Mouse (Mus musculus) granulocyte monocyte progenitor cell, adult 5-6 weeks (primary cell): Measurements from ENCODE around the gene Zfp213. TPM values are rescaled to one million over a fixed set of nuclear protein-coding genes. Genes with fewer than 3 reads are reported as not detected.
A peak's percentile ranks its signal among the peaks of the same experiment; 100 is the strongest.

Source experiments
- ATAC-seq: replicated peaks from 2 replicates; pipeline ENCODE4 v1.8.0; 2016; ENCODE audit warnings: mild to moderate bottlenecking, moderate TSS enrichment, inconsistent platforms; ENCODE audit not compliant: poor library complexity, severe bottlenecking
- total RNA-seq, 2 experiments: library from RNA; stranded (forward) in 1 of 2; stranded (reverse) in 1 of 2; fragments of 200-712, 200-1000 nt in 1 of 2; fragments of >200 nt in 1 of 2; fragmentation: Nextera tagmentation in 1 of 2; gene quantifications; 2 replicates each; pipeline ENCODE4 v1.2.3; 2014 to 2017

Zfp213 gene
- total RNA-seq, 2 experiments from 2014 or later: 4.9 to 9.7 TPM

GRCm38 (mm10) chr17:23518701-23519423 is 45.2 kb downstream of the Zfp213 start:
- ATAC-seq: peak; percentile 27

Other genes with a start within 250 kb of the Zfp213 start
- gene Vmn2r115, start 220.5 kb downstream of the Zfp213 start, total RNA-seq (2014; fragmentation: Nextera tagmentation): not detected in 2 replicates
- gene Vmn2r115, start 220.5 kb downstream of the Zfp213 start, total RNA-seq (2017): not detected in 2 replicates
- gene Vmn2r116, start 179.6 kb downstream of the Zfp213 start, total RNA-seq (2014; fragmentation: Nextera tagmentation): not detected in 2 replicates
- gene Vmn2r116, start 179.6 kb downstream of the Zfp213 start, total RNA-seq (2017): not detected in 2 replicates
- not detected in 2 replicates for gene Vmn2r117, start 84.5 kb downstream of the Zfp213 start, total RNA-seq (2014; fragmentation: Nextera tagmentation)
- not detected in 2 replicates for gene Vmn2r117, start 84.5 kb downstream of the Zfp213 start, total RNA-seq (2017)
- 1.7 and 2.2 TPM in 2 replicates for gene Zfp13, start 35.2 kb upstream of the Zfp213 start, total RNA-seq (2014; fragmentation: Nextera tagmentation)
- 0.46 and 0.56 TPM in 2 replicates for gene Zfp13, start 35.2 kb upstream of the Zfp213 start, total RNA-seq (2017)
- gene Zscan10, start 36.6 kb upstream of the Zfp213 start, total RNA-seq (2014; fragmentation: Nextera tagmentation): not detected in 2 replicates
- not detected in 2 replicates for gene Zscan10, start 36.6 kb upstream of the Zfp213 start, total RNA-seq (2017)
- gene Mmp25, start 81.0 kb upstream of the Zfp213 start, total RNA-seq (2014; fragmentation: Nextera tagmentation): not detected in 2 replicates
- 0.47 and 0.57 TPM in 2 replicates for gene Mmp25, start 81.0 kb upstream of the Zfp213 start, total RNA-seq (2017)
- gene Bicdl2, start 96.3 kb upstream of the Zfp213 start, total RNA-seq (2014; fragmentation: Nextera tagmentation): not detected in 2 replicates
- gene Bicdl2, start 96.3 kb upstream of the Zfp213 start, total RNA-seq (2017): not detected in 2 replicates
- gene Hcfc1r1, start 109.4 kb upstream of the Zfp213 start, total RNA-seq (2014; fragmentation: Nextera tagmentation): 48.9 and 51.5 TPM in 2 replicates
- 13.5 and 16.6 TPM in 2 replicates for gene Hcfc1r1, start 109.4 kb upstream of the Zfp213 start, total RNA-seq (2017)
- 49.8 and 50.2 TPM in 2 replicates for gene Thoc6, start 109.6 kb upstream of the Zfp213 start, total RNA-seq (2014; fragmentation: Nextera tagmentation)
- 37.1 and 39.3 TPM in 2 replicates for gene Thoc6, start 109.6 kb upstream of the Zfp213 start, total RNA-seq (2017)
- 5.1 and 7.8 TPM in 2 replicates for gene Tnfrsf12a, start 113.2 kb upstream of the Zfp213 start, total RNA-seq (2014; fragmentation: Nextera tagmentation)
- 4.7 and 7.7 TPM in 2 replicates for gene Tnfrsf12a, start 113.2 kb upstream of the Zfp213 start, total RNA-seq (2017)
- gene Cldn6, start 115.0 kb upstream of the Zfp213 start, total RNA-seq (2014; fragmentation: Nextera tagmentation): 0.67 TPM in 1 of 2 replicates, not detected in the other
- gene Cldn6, start 115.0 kb upstream of the Zfp213 start, total RNA-seq (2017): not detected in 2 replicates
- gene Cldn9, start 119.8 kb upstream of the Zfp213 start, total RNA-seq (2014; fragmentation: Nextera tagmentation): not detected in 2 replicates
- gene Cldn9, start 119.8 kb upstream of the Zfp213 start, total RNA-seq (2017): not detected in 2 replicates
- gene 1520401A03Rik, start 158.5 kb upstream of the Zfp213 start, total RNA-seq (2014; fragmentation: Nextera tagmentation): not detected in 2 replicates
- gene 1520401A03Rik, start 158.5 kb upstream of the Zfp213 start, total RNA-seq (2017): not detected in 2 replicates
- gene Pkmyt1, start 162.1 kb upstream of the Zfp213 start, total RNA-seq (2014; fragmentation: Nextera tagmentation): 63.7 and 86.7 TPM in 2 replicates
- 22.0 and 24.3 TPM in 2 replicates for gene Pkmyt1, start 162.1 kb upstream of the Zfp213 start, total RNA-seq (2017)
- 0.69 and 2.4 TPM in 2 replicates for gene Paqr4, start 176.6 kb upstream of the Zfp213 start, total RNA-seq (2014; fragmentation: Nextera tagmentation)
- gene Paqr4, start 176.6 kb upstream of the Zfp213 start, total RNA-seq (2017): 2.2 and 2.5 TPM in 2 replicates
- not detected in 2 replicates for gene Kremen2, start 181.6 kb upstream of the Zfp213 start, total RNA-seq (2014; fragmentation: Nextera tagmentation)
- gene Kremen2, start 181.6 kb upstream of the Zfp213 start, total RNA-seq (2017): not detected in 2 replicates
- 10.3 and 17.5 TPM in 2 replicates for gene Flywch1, start 207.4 kb upstream of the Zfp213 start, total RNA-seq (2014; fragmentation: Nextera tagmentation)
- 15.2 and 22.4 TPM in 2 replicates for gene Flywch1, start 207.4 kb upstream of the Zfp213 start, total RNA-seq (2017)
- 0.80 and 7.2 TPM in 2 replicates for gene Flywch2, start 221.8 kb upstream of the Zfp213 start, total RNA-seq (2014; fragmentation: Nextera tagmentation)
- 0.30 TPM in 1 of 2 replicates, not detected in the other for gene Flywch2, start 221.8 kb upstream of the Zfp213 start, total RNA-seq (2017)
- 563 and 623 TPM in 2 replicates for gene Srrm2, start 226.3 kb upstream of the Zfp213 start, total RNA-seq (2014; fragmentation: Nextera tagmentation)
- 126 TPM in 2 replicates for gene Srrm2, start 226.3 kb upstream of the Zfp213 start, total RNA-seq (2017)